ENCODE assay signal across 12 mouse cellular contexts in genomic region chr12:28623195-28623594, GRCm38 (mm10). TPM values are rescaled to one million over a fixed set of nuclear protein-coding genes. Genes with fewer than 3 reads are reported as not detected.
A peak's percentile ranks its signal among the peaks of the same experiment; 100 is the strongest.
DNase-seq lines count a peak whose midpoint lies in the region; ATAC-seq and TF ChIP-seq lines count a peak whose summit lies in the region.
"Had no signal": no experiment of that assay in that cellular context is flagged by ENCODE, and none has a peak within 500 bp of the region (broad histone marks: within the 10 kb centered on the region; RNA-seq: fewer than 3 reads in every experiment).

Gene Colec11, minus strand, starts transcription at chr12:28623377.

- H3K36me3 ChIP-seq in lung, postnatal 0 days (ENCODE audit: insufficient read depth, low read length) = no peaks in the 10 kb centered on the region
- no peaks in the 10 kb centered on the region for H3K36me3 ChIP-seq in liver, embryonic 16.5 days (ENCODE audit: control insufficient read depth, insufficient read depth)

- ATAC-seq in lung, postnatal 0 days = peak; percentile 38; the same call in 1 of the 2 replicates
- no peak for ATAC-seq in liver, embryonic 16.5 days (ENCODE audit: low read depth)

- TF ChIP-seq EP300 in lung, postnatal 0 days (IDR thresholded peaks at IDR 0.05) = no peak

- WGBS in lung, postnatal 0 days = 23% methylated on average over 5 of the region's 5 CpGs
- WGBS in liver, embryonic 16.5 days (ENCODE audit: insufficient replicate concordance) = 21% methylated on average over 5 of the region's 5 CpGs

- H3K9ac ChIP-seq in lung, postnatal 0 days (replicated peaks; ENCODE audit: low read depth) = no peak within 1 kb of the TSS
- H3K9ac ChIP-seq in liver, embryonic 16.5 days (ENCODE audit: low read depth, low read length) = no peak within 1 kb of the TSS

- H3K27me3 ChIP-seq in lung, postnatal 0 days (replicated peaks; ENCODE audit: insufficient read depth, low read length) = no peaks in the 10 kb centered on the region
- no peaks in the 10 kb centered on the region for H3K27me3 ChIP-seq in liver, embryonic 16.5 days (ENCODE audit: control insufficient read depth, insufficient read depth, low read depth, low read length)

- H3K4me3 ChIP-seq in lung, postnatal 0 days (ENCODE audit: low read depth, low read length) = no peak within 1 kb of the TSS
- peak within 1 kb of the TSS; percentile 11; the same call in 1 of the 2 replicates for H3K4me3 ChIP-seq in liver, embryonic 16.5 days (ENCODE audit: low read depth, low read length)
- H3K4me3 ChIP-seq: erythroblast, embryonic 14.5 days had no signal

- intact Hi-C loops in left cerebral cortex, postnatal 36 days (cut with DNase I) = no loop called here

- H3K4me2 ChIP-seq in lung, postnatal 0 days (replicated peaks; ENCODE audit: low read depth, low read length) = no peak within 1 kb of the TSS
- H3K4me2 ChIP-seq in liver, embryonic 16.5 days (ENCODE audit: low read depth, low read length) = no peak within 1 kb of the TSS

- no peak within 1 kb of the TSS for H3K27ac ChIP-seq in lung, postnatal 0 days (ENCODE audit: low read length)
- no peak within 1 kb of the TSS for H3K27ac ChIP-seq in liver, embryonic 16.5 days (ENCODE audit: low read length)

- H3K9me3 ChIP-seq in lung, postnatal 0 days (ENCODE audit: low read length) = no peaks in the 10 kb centered on the region
- H3K9me3 ChIP-seq in liver, embryonic 16.5 days (replicated peaks; ENCODE audit: control insufficient read depth, low read length) = no peaks in the 10 kb centered on the region

- TF ChIP-seq CTCF in lung, postnatal 0 days (IDR thresholded peaks at IDR 0.05) = no peak

- DNase-seq in lung, postnatal 0 days (ENCODE audit: low spot score) = no peak
- DNase-seq in lung, adult 18-20 months = no peak
- DNase-seq in heart, adult 9 months (ENCODE audit: low spot score in 2 of 2) = peak; percentile 67 to 80
- DNase-seq in heart, postnatal 4 days = peak; percentile 52
- DNase-seq in right cerebral cortex, postnatal 4 days = no peak
- DNase-seq in left cerebral cortex, adult 8-10 months (ENCODE audit: low spot score in 2 of 2) = no peak
- no peak for DNase-seq in left cerebral cortex, postnatal 36 days (ENCODE audit: low spot score in 2 of 2)
- DNase-seq: cerebellum, postnatal 14 days; gastrocnemius, postnatal 36 days had no signal

- no peaks in the 10 kb centered on the region for H3K4me1 ChIP-seq in lung, postnatal 0 days (ENCODE audit: insufficient read depth, low read depth, low read length)
- peaks cover 8% of the 10 kb centered on the region for H3K4me1 ChIP-seq in liver, embryonic 16.5 days (ENCODE audit: control insufficient read depth, low read depth, low read length)

RNA-seq across cellular contexts. Expression of gene Colec11, which starts in this region (rescaled TPM):
- polyA plus RNA-seq in lung, postnatal 0 days (2015; fragmentation: Nextera tagmentation; extraction: Ambion mirVana) = 2.2 and 2.8 TPM in 2 replicates
- total RNA-seq in heart, postnatal 4 days (2021) = 10 to 100 TPM; 16.4 to 16.9 TPM
- 15.8 and 17.6 TPM in 2 replicates for polyA plus RNA-seq in liver, embryonic 16.5 days (2015; fragmentation: Nextera tagmentation; extraction: Ambion mirVana)
- under 1 TPM in 3 of 4 experiments, not detected in 1; 0.35 to 0.39 (median 0.35) TPM for total RNA-seq in left cerebral cortex, adult 8-10 months (2022)
- under 1 TPM; 0.57 to 0.59 TPM for total RNA-seq in left cerebral cortex, postnatal 36 days (2021)
- total RNA-seq: CH12.LX had no signal
- polyA plus RNA-seq: erythroblast, embryonic 14.5 days had no signal

Comparison
In these comparisons a context has a peak if more than half of its experiments do, and no peak if none do; other contexts are left out.
1. RNA of gene Colec11 (total RNA-seq): 16.4 to 16.9 TPM in heart, postnatal 4 days; 0.57 to 0.59 TPM in left cerebral cortex, postnatal 36 days and 0.35 to 0.39 TPM in left cerebral cortex, adult 8-10 months; every median in the first group is over 10 times any median in the second.
2. DNase-seq: peak in heart, adult 9 months (2 of 2) and heart, postnatal 4 days (single experiment); none in lung, postnatal 0 days (single experiment), lung, adult 18-20 months (0 of 2), right cerebral cortex, postnatal 4 days (single experiment), left cerebral cortex, adult 8-10 months (0 of 2) and left cerebral cortex, postnatal 36 days (0 of 2).